Mouse (Mus musculus) spleen, postnatal 4 days (tissue): ENCODE results near the gene Limk2.

Experiments
- DNase-seq, 2 experiments: peaks; one replicate each; pipeline ENCODE4 v3.0.0; 2022; ENCODE audit warnings: low spot score in 2 of 2

Gene Limk2

DNA sequence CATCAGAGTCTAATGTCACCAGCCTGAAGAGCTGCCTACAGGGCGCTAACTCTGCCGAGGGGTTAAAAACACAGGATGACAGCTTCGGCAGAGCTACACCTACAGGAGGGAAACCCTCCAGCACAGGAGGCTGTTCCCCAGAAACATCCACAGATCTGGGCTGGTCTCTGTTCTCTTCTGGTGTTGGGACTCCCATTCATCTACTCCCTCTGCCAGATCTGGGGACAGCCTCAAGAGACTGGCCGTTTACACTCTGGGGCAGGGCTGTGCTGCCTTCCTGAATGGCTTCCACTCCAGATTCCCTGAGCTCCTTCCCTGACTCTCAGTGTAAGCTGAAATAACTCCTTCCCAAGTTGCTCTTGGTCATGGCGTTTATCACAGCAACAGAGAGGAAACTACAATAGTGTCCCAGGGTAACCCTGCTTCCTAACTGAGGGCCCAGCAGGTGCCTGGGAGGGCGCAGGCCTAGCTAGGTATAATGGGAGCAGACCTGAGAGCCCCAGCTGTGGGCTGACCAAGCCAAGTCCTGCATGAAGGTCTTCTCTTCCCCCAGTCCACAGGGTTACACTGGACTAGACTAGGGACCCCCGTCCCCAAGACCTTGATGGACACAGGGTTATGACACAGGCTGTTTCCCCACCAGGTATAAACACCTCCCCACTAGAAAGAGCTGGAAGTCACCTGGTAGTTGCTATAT, 37.2 kb downstream of the Limk2 start:
- DNase-seq = no peak

DNA sequence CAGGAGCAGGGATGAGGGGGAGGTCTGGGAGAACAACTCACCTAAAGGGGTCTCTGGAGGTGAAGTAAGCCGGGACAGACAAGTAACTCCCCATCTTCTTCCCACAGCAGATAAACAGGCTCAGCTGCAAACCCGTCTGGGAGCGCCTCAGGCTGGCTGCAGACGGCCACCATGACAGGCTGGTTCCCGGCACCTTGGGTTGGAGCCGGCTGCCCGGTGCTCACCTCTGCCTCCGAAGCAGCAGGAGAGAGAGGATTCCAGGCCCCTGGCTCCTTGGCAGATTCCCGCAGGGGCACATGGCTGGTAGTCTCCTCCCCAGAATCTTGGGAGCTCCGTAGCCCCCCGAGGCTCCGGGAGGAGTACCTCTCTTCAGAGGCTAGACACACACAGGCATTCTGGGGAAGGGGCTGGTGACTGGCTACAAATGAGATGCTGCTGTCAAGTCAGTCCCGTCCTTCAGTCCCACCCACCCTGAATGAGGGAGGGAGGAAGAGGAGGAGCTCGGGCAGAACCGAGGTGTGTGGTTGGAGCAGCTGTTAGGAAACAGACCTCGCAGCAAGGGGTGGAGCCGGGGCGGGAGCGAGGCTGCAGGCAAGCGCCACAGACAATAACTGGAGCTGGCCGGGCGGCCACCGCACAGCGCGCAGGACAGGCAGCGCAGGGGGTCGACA, 37.9 kb downstream of the Limk2 start:
- DNase-seq = peak; percentile 56 to 80

DNA sequence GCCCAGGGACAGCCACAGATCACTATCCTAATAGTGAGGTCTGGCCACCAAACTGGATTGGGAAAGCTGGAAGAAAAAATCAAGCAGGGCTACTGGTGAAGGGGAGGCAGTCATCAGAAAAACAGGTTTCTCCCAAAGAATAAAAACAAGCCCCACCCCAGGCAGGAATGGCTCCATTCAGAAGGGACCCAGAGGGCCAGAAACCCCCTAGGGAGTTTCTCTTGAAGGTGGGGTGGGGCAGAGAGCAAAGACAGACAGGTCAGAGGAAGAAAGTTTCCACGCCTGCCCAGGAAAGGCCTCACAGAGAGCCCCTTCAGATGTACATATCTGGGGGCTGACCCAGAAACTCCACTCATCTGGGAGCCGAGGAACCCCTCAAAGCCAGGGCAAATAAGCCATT, 38.8 kb downstream of the Limk2 start:
- no peak for DNase-seq

DNA sequence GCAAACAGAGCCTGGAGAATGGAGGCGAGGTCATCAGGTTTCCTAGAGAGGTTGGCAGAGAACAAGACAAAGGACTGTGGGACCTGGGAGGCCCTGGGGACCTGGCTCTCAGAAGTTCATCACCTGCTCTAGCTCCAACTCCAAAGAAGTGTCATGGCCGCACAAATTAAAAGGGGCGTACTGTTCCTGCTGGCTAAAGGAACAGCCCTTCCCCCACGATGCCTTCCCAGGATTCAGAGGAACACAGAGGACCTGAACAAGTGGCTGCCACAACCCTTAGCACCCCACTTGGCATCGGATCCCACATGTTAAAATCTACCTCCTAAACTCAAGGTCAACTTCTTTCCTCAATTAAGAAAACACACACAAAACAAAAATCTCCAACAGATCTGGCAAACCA, 39.5 kb downstream of the Limk2 start:
- DNase-seq = no peak

DNA sequence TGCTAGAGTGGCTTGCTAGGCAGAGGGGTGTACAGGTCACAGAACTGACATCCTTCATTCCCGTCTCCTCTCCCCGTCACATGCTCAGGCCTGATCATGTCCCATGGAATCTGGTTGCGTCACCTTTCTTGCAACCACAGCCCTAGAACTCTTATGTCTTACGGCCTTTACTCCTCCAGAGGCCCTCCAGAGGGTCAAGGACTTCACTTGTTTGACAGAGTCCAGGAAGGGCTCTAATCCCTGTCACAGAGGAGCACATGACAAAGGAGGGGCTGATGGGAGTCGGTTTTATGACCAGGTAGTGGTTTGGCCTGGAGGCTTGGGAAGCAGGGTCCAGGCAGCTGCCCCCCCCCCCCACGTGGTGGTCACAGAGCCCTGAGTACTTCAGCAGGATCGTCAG, 40.0 kb downstream of the Limk2 start:
- no peak for DNase-seq

DNA sequence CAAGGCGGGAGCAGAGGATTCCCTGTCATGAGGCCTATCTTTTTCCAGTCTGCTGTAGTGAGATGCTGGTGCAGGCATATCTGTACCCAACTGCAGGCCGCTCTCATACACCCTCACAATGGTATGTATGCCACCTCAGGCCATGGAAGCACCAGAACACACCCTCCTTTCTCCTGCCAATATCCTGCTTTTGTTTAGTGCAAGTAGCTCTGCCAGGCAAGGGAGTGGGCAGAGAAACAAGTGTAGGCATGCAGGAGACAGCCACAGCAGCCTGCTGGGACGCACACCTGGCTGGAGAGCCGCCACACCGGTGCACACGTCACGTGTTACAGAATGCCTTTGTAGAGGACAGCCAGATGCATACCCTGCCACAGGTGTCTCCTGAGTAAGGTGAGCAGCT, 42.6 kb downstream of the Limk2 start:
- DNase-seq = no peak

DNA sequence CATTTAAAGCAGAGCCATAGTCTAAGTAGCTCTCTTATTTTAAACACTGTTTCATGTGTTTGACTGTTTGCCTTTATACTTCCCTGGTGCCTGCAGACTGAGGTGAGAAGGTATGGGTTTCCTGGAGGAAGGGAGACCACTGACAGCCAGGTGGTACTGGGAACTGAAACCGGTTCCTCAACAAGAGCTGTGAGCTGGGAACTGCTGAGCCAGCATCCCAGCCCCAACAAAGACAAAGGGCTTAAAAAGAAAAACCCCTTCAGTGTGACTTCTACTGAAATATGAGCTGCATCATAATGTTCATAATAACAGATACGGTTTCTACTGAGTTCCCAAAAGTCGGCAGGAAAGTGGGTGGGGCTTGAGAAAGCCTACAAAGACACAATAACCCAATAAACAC, 46.1 kb downstream of the Limk2 start:
- no peak for DNase-seq

DNA sequence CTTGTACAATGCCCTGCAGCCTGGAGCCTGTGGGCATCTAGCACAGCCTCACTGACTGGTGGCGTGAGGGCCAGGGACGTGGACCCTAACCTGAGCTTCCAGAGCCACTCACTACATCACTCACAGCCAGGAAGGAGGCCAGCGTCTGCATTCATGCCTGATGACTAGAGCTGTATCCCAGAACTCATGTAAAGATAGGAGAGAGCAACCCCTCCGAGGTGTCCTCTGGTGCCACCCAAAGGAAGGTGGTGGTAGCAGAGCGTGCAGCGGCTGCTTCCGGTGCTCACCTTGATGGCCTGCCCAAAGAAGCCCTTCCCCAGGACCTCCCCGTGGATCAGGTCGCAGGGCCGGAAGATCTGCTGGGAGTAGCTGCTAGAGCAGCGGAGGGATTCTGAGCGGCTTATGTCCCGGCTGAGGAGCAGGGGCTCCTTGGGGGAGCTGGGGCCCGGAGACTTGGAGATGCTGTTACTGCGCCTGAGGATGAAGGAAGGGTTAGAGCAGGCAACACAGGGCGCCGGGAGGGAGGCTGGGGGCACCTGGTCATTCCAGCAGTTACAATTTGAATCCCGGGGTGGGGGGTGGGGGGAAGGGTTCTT, 55.9 kb downstream of the Limk2 start:
- DNase-seq = no peak

DNA sequence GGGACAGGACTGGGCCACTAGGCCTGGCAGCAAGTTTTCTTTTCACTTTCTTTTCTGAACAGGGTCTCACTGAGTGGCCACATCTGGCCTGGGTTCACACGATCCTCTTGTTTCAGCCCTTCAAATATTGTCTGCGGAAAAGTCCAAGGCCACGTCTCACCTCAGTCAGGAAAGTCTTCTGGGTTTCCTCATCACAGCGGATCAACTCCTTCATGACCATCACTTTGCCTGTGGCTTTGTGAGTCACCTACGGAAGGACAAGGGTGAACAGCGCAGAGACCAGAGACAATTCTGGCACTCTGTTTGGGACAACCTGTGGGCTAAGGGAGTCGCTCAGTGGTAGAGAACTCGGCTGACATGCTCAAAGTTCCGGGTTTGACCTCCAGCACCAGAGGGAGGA, 56.9 kb downstream of the Limk2 start:
- no peak for DNase-seq

DNA sequence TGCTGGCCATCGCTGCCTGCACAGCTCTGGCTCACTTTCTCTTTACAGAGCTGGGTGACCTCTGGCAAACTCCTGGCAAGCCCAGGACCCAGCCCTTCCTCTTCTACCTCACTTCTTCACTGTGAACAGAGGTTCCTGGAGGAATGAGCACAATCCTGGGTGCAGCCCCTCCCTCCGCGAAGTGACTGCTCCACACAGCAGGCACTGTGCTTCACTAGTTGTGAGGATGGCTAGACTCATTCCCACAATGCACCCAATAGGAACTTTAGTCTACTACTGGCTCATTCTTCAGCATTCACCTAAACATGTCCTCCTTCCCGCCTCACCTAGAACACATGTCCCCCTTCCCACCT, 59.7 kb downstream of the Limk2 start:
- no peak for DNase-seq

DNA sequence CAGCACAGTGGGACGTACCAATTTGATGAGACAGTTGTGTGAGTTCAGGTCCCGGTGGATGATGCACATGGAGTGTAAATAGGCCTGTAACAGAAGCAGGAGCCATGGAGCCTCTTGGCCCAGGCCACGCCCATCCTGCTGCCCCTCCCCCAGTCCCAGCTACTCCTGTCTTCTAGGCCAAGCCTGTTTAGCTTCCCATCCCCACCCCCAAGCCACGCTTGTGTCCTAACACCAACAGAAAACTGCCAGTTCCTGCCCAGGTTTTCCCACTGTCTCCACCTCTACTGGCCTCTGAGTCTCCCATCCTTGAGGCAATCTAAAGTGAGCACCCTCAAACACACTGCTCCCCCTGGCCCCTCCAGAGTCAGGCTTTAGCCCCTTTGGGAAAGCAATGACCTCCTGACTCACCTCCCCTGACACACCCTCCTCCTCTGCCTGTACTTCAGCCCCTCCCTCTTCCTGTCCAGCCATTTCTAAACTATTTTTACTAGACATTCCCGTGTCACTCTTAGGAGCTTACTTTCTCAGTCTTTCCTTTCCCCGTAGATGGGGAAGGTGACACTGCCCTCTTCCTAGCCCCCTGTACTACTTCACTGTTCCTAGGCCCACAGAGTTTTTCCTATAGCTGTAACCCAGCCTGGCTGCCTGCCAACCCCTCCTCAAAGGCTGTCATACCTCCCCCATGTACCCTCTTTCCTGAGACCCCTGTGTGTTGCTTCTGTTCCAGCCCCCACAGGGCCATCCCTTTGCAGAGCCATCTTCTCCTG, 60.2 kb downstream of the Limk2 start:
- DNase-seq = no peak

DNA sequence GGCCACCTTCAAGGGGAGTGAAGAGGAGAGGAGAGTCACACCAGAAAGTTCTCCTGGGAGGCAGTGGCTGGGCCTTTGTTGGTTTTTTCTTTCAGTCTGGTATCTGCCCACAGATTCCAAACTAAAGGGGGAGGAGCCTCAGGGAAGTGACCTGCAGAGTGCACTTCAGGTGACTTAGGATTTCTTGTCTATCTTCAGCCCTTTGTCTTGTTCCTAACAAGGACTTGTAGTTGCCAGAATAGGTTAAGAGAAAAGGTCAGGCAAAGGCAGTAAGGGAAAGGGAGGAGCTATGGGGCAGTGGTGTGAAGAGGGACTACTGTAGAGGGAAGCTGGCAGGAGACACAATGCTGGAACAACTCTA, 61.2 kb downstream of the Limk2 start:
- DNase-seq = no peak

DNA sequence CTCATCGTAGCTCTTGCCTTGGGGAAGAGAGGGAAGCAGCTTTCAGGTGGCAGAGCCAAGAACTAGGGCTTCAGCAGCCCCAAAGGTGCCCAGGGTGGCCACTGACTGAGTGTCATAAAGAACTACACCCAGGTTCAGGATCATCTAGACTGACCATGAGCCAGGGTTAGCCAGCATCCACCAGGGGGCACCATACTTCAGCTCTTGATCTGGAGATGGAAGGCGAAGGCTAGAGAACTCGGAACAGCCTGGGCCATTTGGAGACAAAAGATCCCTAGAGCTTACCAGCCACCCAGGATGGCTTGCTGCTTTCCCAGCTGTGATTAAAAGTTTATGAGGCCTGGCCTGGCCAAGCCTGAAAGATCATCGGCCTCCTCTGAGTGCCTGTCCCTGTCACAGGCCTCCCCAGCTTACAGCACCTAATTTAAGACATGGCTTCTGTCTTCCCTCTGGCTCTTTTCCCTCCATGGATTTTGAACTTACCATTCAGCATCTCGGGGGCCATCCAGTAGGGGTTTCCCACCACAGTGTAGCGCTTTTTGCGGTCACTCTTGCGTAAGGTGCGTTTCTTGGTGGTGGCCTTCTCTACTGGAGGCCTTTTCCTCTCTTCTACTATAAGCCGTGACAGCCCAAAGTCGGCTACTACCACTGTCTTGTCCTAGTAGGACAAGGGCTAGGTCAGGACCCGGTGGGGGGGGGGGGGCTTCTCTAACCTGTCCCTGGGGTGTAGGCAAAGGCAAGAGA, 61.7 kb downstream of the Limk2 start:
- peak; percentile 82 to 94 for DNase-seq

DNA sequence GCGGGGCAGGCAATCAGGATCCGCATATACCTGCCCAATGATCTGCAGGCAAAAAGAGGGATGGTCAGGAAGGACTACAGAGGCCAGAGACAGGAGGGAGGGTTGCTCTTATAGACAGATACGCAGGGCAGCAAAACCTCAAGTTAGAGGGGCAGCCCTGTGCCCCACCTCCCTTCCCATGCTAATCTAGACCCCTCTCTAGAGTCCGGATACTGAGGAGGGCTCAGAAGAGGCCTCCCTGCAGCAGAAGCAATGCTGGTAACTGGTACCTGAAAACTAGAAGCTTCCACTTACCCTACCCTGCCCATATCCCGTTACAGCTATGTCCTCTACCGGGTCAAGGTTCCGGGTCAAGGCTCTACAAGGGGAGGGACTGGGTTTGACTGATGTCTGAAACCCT, 62.6 kb downstream of the Limk2 start:
- DNase-seq = no peak

DNA sequence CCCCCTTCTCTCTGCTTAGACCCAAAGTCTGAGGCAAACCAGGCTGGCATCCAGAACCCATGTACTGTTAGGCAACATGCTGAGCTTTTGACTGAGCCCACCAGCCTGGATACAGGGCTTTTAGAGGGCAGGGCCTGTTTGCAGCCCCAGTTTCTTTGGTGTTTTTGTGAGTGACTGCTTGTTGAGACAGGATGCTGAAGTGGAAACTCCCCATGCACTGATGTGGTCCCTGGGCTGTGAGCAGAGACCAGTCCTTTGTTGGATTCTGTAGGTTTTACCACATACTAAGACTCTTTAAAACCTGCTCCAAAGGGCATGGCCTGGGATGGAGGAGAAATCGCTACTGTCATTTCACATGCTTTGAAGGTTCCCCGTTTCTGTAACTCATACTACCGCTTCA, 64.1 kb downstream of the Limk2 start:
- DNase-seq = no peak

DNA sequence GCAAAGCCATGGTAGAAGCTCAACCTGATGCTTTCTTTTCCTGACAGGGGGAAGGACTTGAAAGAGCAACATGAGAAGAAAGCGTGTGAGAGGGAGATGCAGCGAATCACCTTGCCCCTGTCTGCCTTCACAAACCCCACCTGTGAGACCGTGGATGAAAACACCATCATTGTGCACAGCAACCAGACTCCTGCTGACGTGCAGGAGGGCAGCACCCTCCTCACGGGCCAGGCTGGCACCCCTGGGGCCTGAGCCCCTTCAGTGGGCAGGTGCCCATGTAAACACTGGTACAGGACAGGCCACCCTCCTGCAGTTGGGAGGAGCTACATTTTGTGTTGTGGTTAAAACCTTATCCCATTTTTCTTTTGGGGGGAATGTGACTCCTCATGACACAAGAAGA, 67.5 kb downstream of the Limk2 start:
- no peak for DNase-seq

DNA sequence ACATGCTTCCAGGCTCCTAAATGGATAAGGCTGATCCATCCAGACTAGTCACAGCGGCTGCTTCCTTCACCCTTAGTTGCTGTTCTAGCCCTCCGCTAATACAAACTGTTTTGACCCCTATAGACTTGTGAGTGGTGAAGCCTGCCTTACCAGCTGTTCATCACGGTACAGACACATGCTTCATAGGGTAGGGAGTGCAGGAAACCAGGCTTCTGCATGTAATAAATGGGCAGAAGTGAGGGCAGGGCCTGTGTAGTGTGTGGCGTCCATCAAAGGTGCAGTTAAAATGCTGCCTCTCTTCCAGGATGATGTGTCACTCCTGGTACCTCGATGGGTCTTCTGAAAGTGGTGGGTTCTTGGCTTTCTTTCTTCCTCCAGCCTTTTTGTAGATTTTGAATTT, 71.0 kb downstream of the Limk2 start:
- no peak for DNase-seq

DNA sequence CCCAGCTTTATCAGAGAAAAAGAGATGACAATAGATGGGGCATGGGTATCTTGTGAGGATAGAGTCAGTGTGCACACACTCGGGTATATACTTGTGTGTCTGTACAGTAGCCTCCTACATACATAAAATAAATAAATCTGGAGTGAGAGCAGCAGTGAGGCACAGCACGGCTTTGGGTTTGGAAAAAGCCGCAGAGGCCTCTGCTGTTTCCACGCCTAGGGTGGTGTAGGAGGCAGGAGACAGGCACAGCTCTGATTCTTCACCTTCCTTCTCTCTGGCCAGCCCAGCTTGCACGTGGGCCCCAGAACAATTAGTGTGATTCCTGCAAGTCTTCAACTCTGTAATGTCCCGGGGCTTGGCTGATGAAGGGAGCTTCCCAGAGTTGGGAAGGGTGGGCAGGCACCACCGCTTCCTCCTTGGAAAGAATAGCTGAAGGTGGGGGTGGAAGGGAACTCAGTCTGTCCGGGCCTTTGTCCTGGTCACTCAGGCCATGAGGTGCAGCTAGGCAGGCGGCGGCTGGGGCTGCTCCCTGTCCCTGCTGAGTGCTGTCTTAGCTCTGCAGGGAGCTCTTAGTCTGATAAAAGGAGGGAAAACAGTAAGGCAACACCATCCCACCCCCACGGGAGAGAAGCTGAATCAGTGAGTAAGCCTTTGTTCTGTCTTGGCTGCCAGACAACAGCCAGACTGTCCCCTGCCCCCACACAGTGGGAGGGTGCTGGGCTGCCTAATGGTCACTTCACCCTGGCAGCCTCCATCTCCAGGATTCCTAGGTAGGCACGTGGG, 71.6 kb downstream of the Limk2 start:
- no peak for DNase-seq

DNA sequence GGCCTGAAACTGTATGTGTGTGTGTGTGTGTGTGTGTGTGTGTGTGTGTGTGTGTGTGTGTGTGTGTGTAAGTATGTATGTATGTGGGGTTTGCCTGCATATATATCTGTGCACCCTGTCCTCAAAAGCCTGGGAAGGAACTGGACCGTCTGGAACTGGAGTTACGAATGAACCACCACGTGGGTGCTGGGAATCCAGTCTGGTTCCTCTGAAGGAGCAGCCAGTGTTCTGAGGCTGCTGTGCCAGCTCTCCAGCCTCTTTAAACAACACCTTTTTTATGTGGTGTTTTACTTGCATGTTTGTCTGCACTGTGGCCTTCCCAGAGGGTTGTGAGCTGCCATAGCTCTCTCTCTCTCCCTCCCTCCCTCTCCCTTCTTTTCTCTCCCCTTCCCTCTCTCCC, 72.4 kb downstream of the Limk2 start:
- DNase-seq = no peak

DNA sequence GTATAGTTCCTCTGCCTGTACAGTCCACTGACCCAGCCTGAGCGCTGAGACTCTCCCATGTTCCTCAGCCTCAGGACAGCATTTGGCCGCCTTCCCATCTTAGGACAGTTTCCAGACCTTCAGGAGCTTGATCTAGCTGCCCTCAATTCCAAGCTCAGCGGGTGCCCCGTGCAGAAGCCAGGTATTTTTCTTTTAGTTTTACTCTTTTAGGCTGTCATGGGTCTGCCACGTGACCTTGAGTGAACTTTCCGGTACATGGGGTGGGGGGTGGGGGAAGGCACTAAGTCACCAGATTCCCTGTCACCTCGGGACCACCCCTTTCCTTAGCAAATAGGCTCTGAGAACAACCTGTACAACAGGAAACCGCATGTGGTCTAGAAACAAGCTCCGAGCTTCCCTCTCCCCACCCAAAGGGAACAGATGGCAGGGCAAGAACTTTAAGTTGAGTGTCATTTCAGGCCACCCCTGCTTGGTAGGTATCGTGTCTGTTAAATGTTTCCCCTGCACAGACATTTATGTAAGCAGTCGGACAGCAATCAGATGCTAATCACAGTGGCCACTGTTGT, 73.3 kb downstream of the Limk2 start:
- peak in 1 of 2 experiments; percentile 55 for DNase-seq

DNA sequence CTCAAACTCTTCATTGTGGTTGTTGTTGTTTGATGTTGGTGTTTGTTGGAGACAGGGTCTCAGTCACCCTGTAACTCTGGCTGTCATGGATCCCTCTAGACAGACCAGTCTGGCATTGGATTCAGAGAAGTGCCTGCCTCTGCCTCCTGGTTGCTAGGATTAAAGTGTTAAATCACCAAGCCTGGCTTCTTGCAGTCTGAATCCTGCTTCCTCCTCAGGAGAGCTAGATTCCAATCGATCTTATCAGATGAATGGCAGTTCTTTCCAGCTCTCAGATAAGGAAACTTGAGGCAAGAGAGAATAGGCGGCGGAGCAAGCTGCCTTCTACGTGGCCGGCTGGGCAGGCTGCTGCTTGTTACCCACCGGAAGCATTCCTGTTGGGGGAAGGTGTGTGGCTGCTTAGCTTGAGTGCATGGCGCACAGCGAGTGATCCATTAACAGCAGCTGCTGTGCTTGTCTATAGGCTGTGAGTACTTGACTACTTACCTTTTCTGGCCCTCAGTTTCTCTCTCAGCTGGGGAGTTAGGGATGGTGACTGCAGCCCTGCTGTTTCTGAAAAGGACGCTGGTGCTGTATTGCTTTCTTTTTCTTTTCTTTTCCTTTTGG, 74.2 kb downstream of the Limk2 start:
- no peak for DNase-seq
